Mouse (Mus musculus): Measurements from ENCODE around the gene Dbx2. TPM values are rescaled to one million over a fixed set of nuclear protein-coding genes. Genes with fewer than 3 reads are reported as not detected.

The Dbx2 gene
- polyA plus RNA-seq, 1 experiment, result not detected

DNA sequence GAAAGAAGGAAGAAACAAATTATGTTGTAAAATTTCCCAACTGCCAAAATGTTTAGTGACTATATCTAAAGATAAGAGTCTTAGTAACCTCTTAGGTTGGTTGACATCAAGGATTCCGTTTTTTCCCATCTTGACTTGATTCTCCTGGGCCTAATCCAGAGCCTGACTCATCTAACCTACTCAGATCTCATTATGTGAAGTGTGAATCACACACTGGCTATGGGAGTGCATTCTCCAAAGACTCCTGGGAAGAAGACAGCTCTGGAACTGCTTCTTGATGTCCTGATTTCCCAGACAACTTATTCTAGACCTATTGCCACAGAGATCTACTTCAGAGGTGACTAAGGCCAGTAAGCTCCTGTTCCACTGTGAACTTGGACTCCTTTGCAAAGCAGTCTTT is 43.2 kb downstream of the Dbx2 start:
- no peaks in the 10 kb centered on the region for H3K9me3 ChIP-seq (replicated peaks; ENCODE audit: control insufficient read depth, insufficient read depth, low read length, poor library complexity, severe bottlenecking)
- H3K4me1 ChIP-seq (ENCODE audit: control insufficient read depth, insufficient read depth, low read length), result no peaks in the 10 kb centered on the region
- no peak for TF ChIP-seq EP300 (IDR thresholded peaks at IDR 0.05; ENCODE audit: insufficient read depth, low read depth, low read length)
- no peak for TF ChIP-seq POLR2A (IDR thresholded peaks at IDR 0.05; ENCODE audit: insufficient read depth, low read length)
- no peak for TF ChIP-seq CTCF (IDR thresholded peaks at IDR 0.05; ENCODE audit: low read depth, low read length)
- no peaks in the 10 kb centered on the region for H3K36me3 ChIP-seq (ENCODE audit: control insufficient read depth, insufficient read depth, low read length, poor library complexity, severe bottlenecking)
- no peak overlapping the region for H3K27ac ChIP-seq (ENCODE audit: insufficient read depth, low read length)
- H3K4me3 ChIP-seq (ENCODE audit: low read depth, low read length), result no peak overlapping the region
- H3K9ac ChIP-seq (ENCODE audit: low read depth, poor library complexity, severe bottlenecking), result no peak overlapping the region
- no peaks in the 10 kb centered on the region for H3K27me3 ChIP-seq (ENCODE audit: control insufficient read depth, insufficient read depth, low read length, poor library complexity, severe bottlenecking)

DNA sequence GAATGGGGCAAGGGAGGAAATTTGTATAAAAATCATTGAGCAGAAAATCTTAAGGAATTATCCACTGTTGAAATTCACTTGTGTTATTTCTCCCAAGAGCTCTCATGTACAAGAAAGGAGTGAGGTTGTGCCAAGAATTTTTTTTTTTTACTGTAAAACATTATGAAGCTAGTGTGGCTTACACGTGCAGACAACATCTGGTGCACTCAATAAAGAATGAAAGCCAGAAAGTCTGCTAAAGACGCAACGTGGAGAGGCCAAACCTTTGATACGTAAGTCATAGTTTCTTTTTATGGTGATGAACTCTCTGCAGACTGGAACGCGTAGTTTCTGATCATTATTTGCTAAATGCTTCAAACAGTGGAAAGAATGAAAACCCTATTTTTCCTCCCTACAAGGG is 54.6 kb downstream of the Dbx2 start:
- H3K36me3 ChIP-seq (ENCODE audit: control insufficient read depth, insufficient read depth, low read length, poor library complexity, severe bottlenecking), result no peaks in the 10 kb centered on the region
- TF ChIP-seq POLR2A (IDR thresholded peaks at IDR 0.05; ENCODE audit: insufficient read depth, low read length), result no peak
- no peak for TF ChIP-seq CTCF (IDR thresholded peaks at IDR 0.05; ENCODE audit: low read depth, low read length)
- TF ChIP-seq EP300 (IDR thresholded peaks at IDR 0.05; ENCODE audit: insufficient read depth, low read depth, low read length), result no peak
- H3K27ac ChIP-seq (ENCODE audit: insufficient read depth, low read length), result no peak overlapping the region
- H3K27me3 ChIP-seq (ENCODE audit: control insufficient read depth, insufficient read depth, low read length, poor library complexity, severe bottlenecking), result no peaks in the 10 kb centered on the region
- H3K9me3 ChIP-seq (replicated peaks; ENCODE audit: control insufficient read depth, insufficient read depth, low read length, poor library complexity, severe bottlenecking), result no peaks in the 10 kb centered on the region
- no peaks in the 10 kb centered on the region for H3K4me1 ChIP-seq (ENCODE audit: control insufficient read depth, insufficient read depth, low read length)
- H3K9ac ChIP-seq (ENCODE audit: low read depth, poor library complexity, severe bottlenecking), result no peak overlapping the region
- H3K4me3 ChIP-seq (ENCODE audit: low read depth, low read length), result no peak overlapping the region

DNA sequence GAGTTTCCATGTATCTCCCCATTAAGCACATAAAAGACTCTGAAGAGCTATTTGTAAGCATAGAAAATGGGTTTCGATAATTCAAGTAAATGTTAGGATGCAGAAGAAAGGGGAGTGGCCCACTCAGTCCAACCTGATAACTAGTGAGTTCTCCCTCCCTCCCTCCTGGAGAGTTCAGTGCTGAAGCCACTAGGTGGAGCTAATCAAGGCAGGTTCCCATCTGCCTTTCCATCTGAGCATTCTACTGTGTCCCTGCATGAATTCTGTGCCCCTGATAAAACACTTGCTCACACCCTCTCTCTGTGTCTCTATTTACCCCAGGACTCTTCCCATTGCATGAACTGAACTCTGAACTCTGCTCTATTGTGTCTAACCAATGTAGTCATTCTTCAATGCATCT is 57.1 kb downstream of the Dbx2 start:
- no peaks in the 10 kb centered on the region for H3K4me1 ChIP-seq (ENCODE audit: control insufficient read depth, insufficient read depth, low read length)
- no peak overlapping the region for H3K9ac ChIP-seq (ENCODE audit: low read depth, poor library complexity, severe bottlenecking)
- H3K4me3 ChIP-seq (ENCODE audit: low read depth, low read length), result no peak overlapping the region
- H3K36me3 ChIP-seq (ENCODE audit: control insufficient read depth, insufficient read depth, low read length, poor library complexity, severe bottlenecking), result no peaks in the 10 kb centered on the region
- TF ChIP-seq EP300 (IDR thresholded peaks at IDR 0.05; ENCODE audit: insufficient read depth, low read depth, low read length) (no peak), POLR2A (IDR thresholded peaks at IDR 0.05; ENCODE audit: insufficient read depth, low read length) (no peak), CTCF (IDR thresholded peaks at IDR 0.05; ENCODE audit: low read depth, low read length) (peak; percentile 77)
- H3K27me3 ChIP-seq (ENCODE audit: control insufficient read depth, insufficient read depth, low read length, poor library complexity, severe bottlenecking), result no peaks in the 10 kb centered on the region
- no peaks in the 10 kb centered on the region for H3K9me3 ChIP-seq (replicated peaks; ENCODE audit: control insufficient read depth, insufficient read depth, low read length, poor library complexity, severe bottlenecking)
- H3K27ac ChIP-seq (ENCODE audit: insufficient read depth, low read length), result no peak overlapping the region

DNA sequence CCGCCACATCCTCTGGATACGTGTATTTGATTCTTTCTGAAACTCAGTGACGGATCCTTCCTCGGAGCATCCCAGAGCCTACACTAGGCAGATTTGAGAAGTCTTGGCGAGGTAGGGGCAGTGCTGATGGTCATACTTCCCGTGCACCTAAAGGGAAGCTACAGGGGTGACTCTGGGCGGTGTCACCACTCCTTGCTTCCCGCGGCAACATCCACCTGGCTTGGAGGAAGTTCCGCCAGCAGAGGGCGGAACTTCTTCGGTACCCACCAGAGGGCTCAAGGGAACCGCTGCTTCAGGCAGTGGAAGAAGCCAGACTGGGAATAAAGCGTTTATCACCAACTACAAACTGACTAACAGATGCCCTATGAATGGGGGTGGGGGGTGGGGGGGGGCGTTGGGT is 68.9 kb downstream of the Dbx2 start:
- Histone ChIP-seq H3K27ac (ENCODE audit: insufficient read depth, low read length) (no peak overlapping the region), H3K4me3 (ENCODE audit: low read depth, low read length) (no peak overlapping the region), H3K27me3 (ENCODE audit: control insufficient read depth, insufficient read depth, low read length, poor library complexity, severe bottlenecking) (no peaks in the 10 kb centered on the region), H3K4me1 (ENCODE audit: control insufficient read depth, insufficient read depth, low read length) (peaks cover 3% of the 10 kb centered on the region), H3K9me3 (replicated peaks; ENCODE audit: control insufficient read depth, insufficient read depth, low read length, poor library complexity, severe bottlenecking) (peaks cover 8% of the 10 kb centered on the region), H3K9ac (ENCODE audit: low read depth, poor library complexity, severe bottlenecking) (no peak overlapping the region), H3K36me3 (ENCODE audit: control insufficient read depth, insufficient read depth, low read length, poor library complexity, severe bottlenecking) (no peaks in the 10 kb centered on the region)
- TF ChIP-seq EP300 (IDR thresholded peaks at IDR 0.05; ENCODE audit: insufficient read depth, low read depth, low read length) (no peak), CTCF (IDR thresholded peaks at IDR 0.05; ENCODE audit: low read depth, low read length) (peak; percentile 18), POLR2A (IDR thresholded peaks at IDR 0.05; ENCODE audit: insufficient read depth, low read length) (no peak)

DNA sequence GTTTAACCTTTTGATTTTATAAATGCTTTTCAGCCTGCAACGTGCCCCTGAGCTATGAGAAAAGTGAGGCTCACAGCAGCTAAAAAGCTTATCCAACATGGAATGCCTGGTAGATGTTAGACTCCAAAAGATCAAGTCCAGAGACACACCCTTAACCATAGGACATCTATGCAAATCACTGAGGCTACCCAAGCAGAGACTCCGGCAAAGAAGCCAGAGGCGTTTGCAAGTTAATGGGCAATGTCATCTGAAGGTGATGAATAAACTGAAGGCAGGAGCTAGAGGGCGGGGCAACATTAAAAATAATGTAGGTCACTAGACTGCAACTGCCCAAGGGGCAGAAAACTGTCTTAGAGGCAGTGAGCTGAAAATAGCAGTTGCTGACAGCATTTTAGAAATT is 70.9 kb downstream of the Dbx2 start:
- Histone ChIP-seq H3K4me1 (ENCODE audit: control insufficient read depth, insufficient read depth, low read length) (peaks cover 3% of the 10 kb centered on the region), H3K27ac (ENCODE audit: insufficient read depth, low read length) (peak overlapping the region; percentile 49), H3K9ac (ENCODE audit: low read depth, poor library complexity, severe bottlenecking) (no peak overlapping the region), H3K4me3 (ENCODE audit: low read depth, low read length) (no peak overlapping the region), H3K27me3 (ENCODE audit: control insufficient read depth, insufficient read depth, low read length, poor library complexity, severe bottlenecking) (no peaks in the 10 kb centered on the region), H3K9me3 (replicated peaks; ENCODE audit: control insufficient read depth, insufficient read depth, low read length, poor library complexity, severe bottlenecking) (peaks cover 4% of the 10 kb centered on the region; the same call in 1 of the 2 replicates), H3K36me3 (ENCODE audit: control insufficient read depth, insufficient read depth, low read length, poor library complexity, severe bottlenecking) (no peaks in the 10 kb centered on the region)
- TF ChIP-seq POLR2A (IDR thresholded peaks at IDR 0.05; ENCODE audit: insufficient read depth, low read length) (no peak), CTCF (IDR thresholded peaks at IDR 0.05; ENCODE audit: low read depth, low read length) (no peak), EP300 (IDR thresholded peaks at IDR 0.05; ENCODE audit: insufficient read depth, low read depth, low read length) (0 out of 2 replicates have a peak, but pooled peaks have one; percentile 12)

DNA sequence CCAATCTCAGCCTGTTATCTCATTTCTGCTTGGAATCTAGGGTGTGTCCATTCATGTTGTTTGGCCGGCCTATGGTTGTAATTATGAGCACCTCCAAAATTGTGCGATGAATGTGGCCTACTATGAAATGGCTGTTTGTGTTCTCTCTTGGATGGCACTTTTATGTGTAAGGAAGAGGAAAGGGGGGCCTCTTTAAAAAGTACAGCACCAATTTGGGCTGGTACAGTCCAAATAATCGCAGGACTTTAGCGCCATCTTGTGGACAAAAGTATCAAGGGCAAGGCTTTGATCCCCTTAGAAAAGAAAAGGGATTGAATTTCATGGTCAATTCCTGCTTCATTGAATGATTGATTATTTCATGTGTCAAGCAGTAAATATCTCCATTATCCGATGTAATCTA is 81.1 kb downstream of the Dbx2 start:
- Histone ChIP-seq H3K4me1 (ENCODE audit: control insufficient read depth, insufficient read depth, low read length) (peaks cover 1% of the 10 kb centered on the region), H3K36me3 (ENCODE audit: control insufficient read depth, insufficient read depth, low read length, poor library complexity, severe bottlenecking) (no peaks in the 10 kb centered on the region), H3K27me3 (ENCODE audit: control insufficient read depth, insufficient read depth, low read length, poor library complexity, severe bottlenecking) (no peaks in the 10 kb centered on the region), H3K9ac (ENCODE audit: low read depth, poor library complexity, severe bottlenecking) (no peak overlapping the region), H3K27ac (ENCODE audit: insufficient read depth, low read length) (no peak overlapping the region), H3K9me3 (replicated peaks; ENCODE audit: control insufficient read depth, insufficient read depth, low read length, poor library complexity, severe bottlenecking) (no peaks in the 10 kb centered on the region), H3K4me3 (ENCODE audit: low read depth, low read length) (no peak overlapping the region)
- no peak for TF ChIP-seq EP300 (IDR thresholded peaks at IDR 0.05; ENCODE audit: insufficient read depth, low read depth, low read length)
- no peak for TF ChIP-seq POLR2A (IDR thresholded peaks at IDR 0.05; ENCODE audit: insufficient read depth, low read length)
- TF ChIP-seq CTCF (IDR thresholded peaks at IDR 0.05; ENCODE audit: low read depth, low read length), result no peak

Other genes with a start within 250 kb of the Dbx2 start
- gene Nell2, start 127.4 kb downstream of the Dbx2 start, polyA plus RNA-seq (2011; ENCODE audit: insufficient read depth, insufficient read length, low read depth, missing spikeins), result 0.31 and 0.62 TPM in 2 replicates
- 36.9 and 42.5 TPM in 2 replicates for gene Ano6, start 134.9 kb upstream of the Dbx2 start, polyA plus RNA-seq (2011; ENCODE audit: insufficient read depth, insufficient read length, low read depth, missing spikeins)

Measured in ES-Bruce4 (cell line).